Comparison of ENCODE assay signal across 24 mouse cellular contexts in the genomic region with DNA sequence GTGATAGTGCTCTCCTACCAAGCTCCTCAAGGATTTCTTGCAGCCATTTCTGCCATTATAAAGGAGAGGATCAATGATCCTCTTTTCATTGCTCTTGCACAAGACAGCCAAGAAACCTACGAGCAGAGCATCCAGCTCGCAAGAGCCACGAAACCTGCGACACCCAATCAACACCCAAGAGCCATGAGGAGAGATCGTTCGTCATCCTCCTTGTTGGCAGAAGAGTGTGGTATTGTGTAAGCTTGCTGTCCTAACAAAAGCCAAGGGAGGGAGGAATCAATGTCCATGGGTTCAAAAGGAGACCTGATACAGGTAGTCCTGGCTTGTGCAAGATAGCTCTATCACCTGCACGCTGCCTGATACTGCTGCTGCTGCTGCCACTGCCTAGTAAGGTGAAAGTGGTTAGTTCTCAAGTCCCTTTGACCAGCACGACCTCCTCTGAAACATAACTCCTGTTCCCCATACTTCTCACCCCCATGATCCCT. TPM values are rescaled to one million over a fixed set of nuclear protein-coding genes. Genes with fewer than 3 reads are reported as not detected.
"Had no signal": no experiment of that assay in that cellular context is flagged by ENCODE, and none has a peak within 500 bp of the region (broad histone marks: within the 10 kb centered on the region; RNA-seq: fewer than 3 reads in every experiment).

No protein-coding gene starts in this region.

- H3K4me2 ChIP-seq: lung, embryonic 14.5 days; midbrain, embryonic 12.5 days; neural tube, embryonic 12.5 days; stomach, embryonic 15.5 days had no signal

- H3K36me3 ChIP-seq: midbrain, embryonic 12.5 days; stomach, embryonic 15.5 days had no signal

- ATAC-seq: midbrain, embryonic 16.5 days had no signal

- H3K9ac ChIP-seq: lung, embryonic 14.5 days; midbrain, embryonic 12.5 days; neural tube, embryonic 12.5 days; stomach, embryonic 15.5 days had no signal

- H3K27me3 ChIP-seq: neural tube, embryonic 12.5 days had no signal

- H3K9me3 ChIP-seq: stomach, embryonic 15.5 days had no signal

- H3K27ac ChIP-seq: midbrain, embryonic 10.5 days; midbrain, embryonic 12.5 days; neural tube, embryonic 12.5 days; stomach, embryonic 15.5 days; stomach, postnatal 0 days had no signal

- H3K4me3 ChIP-seq: midbrain, embryonic 10.5 days; midbrain, embryonic 12.5 days; myocyte; neural tube, embryonic 12.5 days; stomach, embryonic 15.5 days had no signal

- DNase-seq: lung, adult 18-20 months; lung, embryonic 14.5 days; lung, postnatal 10 days; lung, postnatal 4 days; midbrain, embryonic 14.5 days; right cerebral cortex, postnatal 14 days; thymus, adult 2 months; thymus, postnatal 25 days; thymus, postnatal 4 days had no signal

RNA-seq across cellular contexts. Expression of a gene that starts 9.9 kb away (rescaled TPM):
- total RNA-seq: megakaryocyte, adult 5-6 weeks; megakaryocyte-erythroid progenitor cell, adult 5-6 weeks had no signal
- polyA plus RNA-seq: lung, embryonic 14.5 days; lung, embryonic 16.5 days; midbrain, embryonic 10.5 days; midbrain, embryonic 12.5 days; midbrain, embryonic 14.5 days; midbrain, embryonic 16.5 days; myocyte; neural tube, embryonic 12.5 days; neural tube, embryonic 14.5 days; spleen, adult 2 months; stomach, embryonic 15.5 days; stomach, postnatal 0 days; testis, adult 2 months; urinary bladder, adult 2 months had no signal

RNA-seq across cellular contexts. Expression of a gene that starts 49.5 kb away (rescaled TPM):
- total RNA-seq: megakaryocyte-erythroid progenitor cell, adult 5-6 weeks; neutrophil, adult 5-6 weeks had no signal
- polyA plus RNA-seq: lung, embryonic 14.5 days; lung, embryonic 16.5 days; myocyte; spleen, adult 2 months; stomach, postnatal 0 days; urinary bladder, adult 2 months had no signal
